Mouse (Mus musculus) E14TG2a.4 (cell line): ENCODE results near the gene Ptpra.
A peak's percentile ranks its signal among the peaks of the same experiment; 100 is the strongest.

Experiments used
- H3K27me3 ChIP-seq: 2 replicates; pipeline ENCODE4 v1.6.1; 2014; ENCODE audit warnings: low read length, control low read depth; ENCODE audit not compliant: insufficient read depth
- H3K36me3 ChIP-seq: 2 replicates; pipeline ENCODE4 v1.6.1; 2014; ENCODE audit warnings: low read length, control low read depth; ENCODE audit not compliant: insufficient read depth
- H3K4me1 ChIP-seq: replicated peaks from 2 replicates; pipeline ENCODE4 v1.6.1; 2014; ENCODE audit warnings: low read depth, low read length, control low read depth
- H3K4me3 ChIP-seq: replicated peaks from 2 replicates; pipeline ENCODE4 v1.5.1; 2014; ENCODE audit warnings: mild to moderate bottlenecking, low read length
- H3K9me3 ChIP-seq: 2 replicates; pipeline ENCODE4 v1.6.1; 2014; ENCODE audit warnings: low read length, control low read depth
- CTCF ChIP-seq: conservative IDR thresholded peaks from 2 replicates; pipeline ENCODE4 v1.5.1; 2014; ENCODE audit warnings: low read length
- NANOG ChIP-seq: IDR thresholded peaks from 2 replicates; pipeline ENCODE4 v1.6.1; 2014; ENCODE audit warnings: borderline replicate concordance, low read length, mixed read lengths
- POU5F1 ChIP-seq: IDR thresholded peaks from 2 replicates; pipeline ENCODE4 v1.6.1; 2014; ENCODE audit warnings: low read length, borderline replicate concordance

Ptpra gene

GRCm38 (mm10) chr2:130421781-130422620 lies 28.1 kb upstream of the Ptpra start:
- TF ChIP-seq POU5F1 (no peak), NANOG (no peak), CTCF (no peak)
- Histone ChIP-seq H3K4me3 (peak overlapping the region; percentile 39), H3K9me3 (no peaks in the 10 kb centered on the region), H3K27me3 (peaks cover 14% of the 10 kb centered on the region), H3K36me3 (peaks cover 45% of the 10 kb centered on the region), H3K4me1 (peaks cover 30% of the 10 kb centered on the region)

GRCm38 (mm10) chr2:130423397-130424125 lies 26.5 kb upstream of the Ptpra start:
- peaks cover 39% of the 10 kb centered on the region for H3K4me1 ChIP-seq
- peaks cover 49% of the 10 kb centered on the region for H3K36me3 ChIP-seq
- H3K9me3 ChIP-seq: no peaks in the 10 kb centered on the region
- peak overlapping the region; percentile 92 for H3K4me3 ChIP-seq
- H3K27me3 ChIP-seq: peaks cover 14% of the 10 kb centered on the region
- no peak for TF ChIP-seq POU5F1
- TF ChIP-seq NANOG: no peak
- TF ChIP-seq CTCF: no peak

GRCm38 (mm10) chr2:130424126-130424853 lies 25.8 kb upstream of the Ptpra start, which contains the start of the genes Vps16 and Pced1a:
Vps16 (plus strand) TSS chr2:130424339.
Pced1a (minus strand) TSS chr2:130424701.
- Histone ChIP-seq H3K4me1 (peaks cover 39% of the 10 kb centered on the region), H3K9me3 (no peaks in the 10 kb centered on the region), H3K27me3 (peaks cover 14% of the 10 kb centered on the region), H3K4me3 (peak within 1 kb of the TSS; percentile 92), H3K36me3 (peaks cover 42% of the 10 kb centered on the region)
- TF ChIP-seq CTCF: peak; percentile 16
- no peak for TF ChIP-seq NANOG
- no peak for TF ChIP-seq POU5F1

DNA sequence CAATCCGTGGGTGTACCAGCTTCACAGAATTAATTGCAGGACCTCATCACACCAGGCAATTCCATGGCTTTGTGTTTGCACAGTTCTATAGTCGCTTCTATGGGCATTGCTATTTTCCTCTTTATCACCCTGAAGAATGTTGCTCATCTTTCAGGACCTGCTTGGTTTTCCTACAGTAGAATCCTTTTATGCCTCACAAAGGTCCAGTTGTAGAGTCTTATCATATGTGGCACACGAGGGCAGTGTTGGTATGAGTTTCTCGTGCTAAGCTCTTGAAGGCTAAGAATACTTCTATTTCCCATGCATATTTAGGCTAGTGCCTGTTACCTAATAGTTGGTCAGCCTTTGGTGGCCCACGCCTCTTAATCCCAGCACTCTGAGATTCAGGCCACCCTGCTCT lies 25.0 kb upstream of the Ptpra start:
- H3K4me3 ChIP-seq: peak overlapping the region; percentile 92
- peaks cover 39% of the 10 kb centered on the region for H3K4me1 ChIP-seq
- H3K27me3 ChIP-seq: peaks cover 14% of the 10 kb centered on the region
- H3K36me3 ChIP-seq: peaks cover 39% of the 10 kb centered on the region
- H3K9me3 ChIP-seq: no peaks in the 10 kb centered on the region
- TF ChIP-seq NANOG (no peak), POU5F1 (no peak), CTCF (no peak)

DNA sequence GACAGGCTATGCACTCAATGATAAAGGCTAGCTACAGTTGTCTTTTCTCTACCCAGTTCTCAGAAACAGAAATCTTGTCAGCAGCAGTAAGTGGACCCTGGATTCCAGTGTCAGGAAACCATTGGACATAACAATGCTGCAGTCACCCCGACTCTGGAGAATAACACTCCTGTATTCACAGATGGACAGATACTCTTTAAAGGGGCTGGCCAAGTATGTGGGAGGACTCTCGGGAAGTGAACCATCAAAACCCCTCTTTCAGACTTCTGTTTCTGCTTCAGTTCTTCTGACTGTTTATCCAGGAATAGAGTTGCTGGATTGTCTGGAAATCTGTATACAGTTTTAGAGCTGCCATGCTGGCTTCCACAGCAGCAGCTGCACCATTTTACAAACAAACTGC lies 20.2 kb upstream of the Ptpra start:
- no peaks in the 10 kb centered on the region for H3K9me3 ChIP-seq
- H3K36me3 ChIP-seq: peaks cover 53% of the 10 kb centered on the region
- TF ChIP-seq POU5F1 (no peak), CTCF (no peak)
- H3K27me3 ChIP-seq: no peaks in the 10 kb centered on the region
- H3K4me1 ChIP-seq: peaks cover 17% of the 10 kb centered on the region
- no peak overlapping the region for H3K4me3 ChIP-seq

- H3K36me3 ChIP-seq: peaks cover 53% of the 10 kb centered on the region
- no peaks in the 10 kb centered on the region for H3K27me3 ChIP-seq
- TF ChIP-seq NANOG: no peak
- H3K9me3 ChIP-seq: no peaks in the 10 kb centered on the region
- no peak overlapping the region for H3K4me3 ChIP-seq
- peaks cover 11% of the 10 kb centered on the region for H3K4me1 ChIP-seq
Measured at GRCm38 (mm10) chr2:130430484-130430883, 19.6 kb upstream of the Ptpra start.

DNA sequence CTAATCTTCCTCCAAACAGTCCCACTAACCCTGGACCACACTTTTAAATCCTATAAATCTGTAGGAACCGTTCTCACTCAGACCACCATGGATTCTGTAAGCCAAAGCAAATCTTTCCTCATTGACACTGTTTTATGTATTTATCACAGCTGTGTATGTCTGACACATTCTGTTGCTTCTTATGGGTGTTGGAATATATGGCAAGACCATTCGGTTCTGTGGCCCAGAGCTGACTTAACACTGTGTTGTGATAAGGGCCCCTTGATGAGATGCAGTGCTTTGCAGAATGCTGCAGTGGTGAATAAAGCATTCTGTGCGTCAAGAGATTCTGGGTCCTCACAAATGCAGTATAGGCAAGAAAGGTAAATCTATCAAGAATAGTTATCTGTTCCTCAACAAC lies 17.9 kb upstream of the Ptpra start:
- Histone ChIP-seq H3K4me1 (peaks cover 9% of the 10 kb centered on the region), H3K4me3 (no peak overlapping the region), H3K9me3 (no peaks in the 10 kb centered on the region), H3K36me3 (peaks cover 51% of the 10 kb centered on the region), H3K27me3 (no peaks in the 10 kb centered on the region)
- TF ChIP-seq NANOG: no peak
- no peak for TF ChIP-seq CTCF
- TF ChIP-seq POU5F1: no peak

DNA sequence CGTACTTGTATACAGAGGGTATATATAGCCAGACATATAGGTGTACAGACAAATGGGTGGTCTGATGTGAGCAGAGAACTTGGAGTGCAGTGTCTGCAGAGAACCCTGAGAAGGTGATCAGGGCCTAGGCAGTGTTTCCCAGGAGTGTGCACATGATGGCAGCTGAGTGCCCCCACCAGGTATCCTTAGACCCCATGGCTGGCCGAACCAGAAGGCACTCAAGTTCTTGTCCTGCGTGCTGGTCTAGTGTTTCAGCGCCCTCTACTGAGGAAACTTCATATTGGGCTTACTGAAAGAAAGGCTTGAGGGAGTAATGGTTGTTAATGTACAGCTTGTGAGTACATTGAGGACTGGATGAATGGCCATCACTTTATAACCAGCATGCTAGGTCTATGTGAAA lies 16.9 kb upstream of the Ptpra start:
- H3K9me3 ChIP-seq: no peaks in the 10 kb centered on the region
- H3K27me3 ChIP-seq: no peaks in the 10 kb centered on the region
- H3K36me3 ChIP-seq: peaks cover 53% of the 10 kb centered on the region
- H3K4me1 ChIP-seq: no peaks in the 10 kb centered on the region
- no peak overlapping the region for H3K4me3 ChIP-seq
- TF ChIP-seq POU5F1 (no peak), CTCF (peak; percentile 64)
